Mouse (Mus musculus): ENCODE results near the gene Polr1c.

Gene Polr1c

DNA sequence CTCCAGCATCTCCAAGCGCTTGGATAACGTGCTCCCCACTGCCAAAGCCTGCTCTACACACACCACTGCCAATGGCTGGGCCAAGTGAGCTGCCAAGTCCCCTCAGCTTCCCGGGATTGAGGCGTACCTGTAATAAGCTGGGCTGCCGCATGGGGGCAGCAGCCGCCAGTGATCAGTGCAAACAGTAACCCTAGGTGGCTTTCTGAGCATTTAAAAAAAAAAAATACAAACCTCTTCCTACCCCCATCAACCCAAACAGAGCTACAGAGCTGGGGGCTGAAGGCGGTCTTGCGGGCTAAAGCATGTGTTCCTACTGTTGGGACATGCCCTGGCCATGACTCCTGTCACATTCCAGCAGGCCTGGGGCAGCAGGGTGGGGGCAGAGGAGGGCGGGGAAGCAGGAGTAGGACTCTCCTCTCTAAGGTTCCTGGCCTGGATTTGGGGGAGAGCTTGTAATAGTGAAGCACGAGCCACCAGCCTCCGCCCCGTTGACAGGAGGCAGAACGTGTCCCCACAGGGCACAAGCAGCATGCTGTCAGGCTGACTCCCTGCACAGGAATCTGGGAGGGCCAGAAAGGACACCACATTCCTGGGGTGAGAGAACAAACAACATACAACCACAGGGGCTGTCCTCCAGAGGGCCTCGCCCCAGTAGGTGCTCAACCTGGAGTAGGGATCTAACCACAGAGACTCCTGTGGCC is 18.2 kb upstream of the Polr1c start:
- DNase-seq (ENCODE audit: low read depth in 1 of 2, low spot score in 2 of 2), result peak; percentile 31 to 59

DNA sequence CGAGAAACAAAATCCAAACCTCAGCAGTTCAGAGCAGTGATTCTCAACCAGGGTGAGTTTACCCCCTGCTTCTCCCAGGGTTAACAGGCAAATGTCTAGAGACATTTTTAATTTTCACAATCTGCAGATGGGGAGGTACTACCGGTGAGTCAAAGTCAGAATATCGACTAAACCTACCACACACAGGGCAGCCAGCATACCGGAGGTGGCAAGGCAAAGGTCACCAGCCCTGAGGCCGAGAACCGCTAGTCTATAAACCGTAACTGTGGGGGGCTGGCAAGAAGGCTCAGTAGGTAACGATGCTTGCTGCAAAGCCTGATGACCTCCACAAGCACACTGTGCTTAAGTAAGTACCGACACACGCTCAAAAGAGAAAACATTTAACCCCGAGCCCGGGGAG is 17.6 kb upstream of the Polr1c start:
- no peak for DNase-seq (ENCODE audit: low read depth in 1 of 2, low spot score in 2 of 2)

DNA sequence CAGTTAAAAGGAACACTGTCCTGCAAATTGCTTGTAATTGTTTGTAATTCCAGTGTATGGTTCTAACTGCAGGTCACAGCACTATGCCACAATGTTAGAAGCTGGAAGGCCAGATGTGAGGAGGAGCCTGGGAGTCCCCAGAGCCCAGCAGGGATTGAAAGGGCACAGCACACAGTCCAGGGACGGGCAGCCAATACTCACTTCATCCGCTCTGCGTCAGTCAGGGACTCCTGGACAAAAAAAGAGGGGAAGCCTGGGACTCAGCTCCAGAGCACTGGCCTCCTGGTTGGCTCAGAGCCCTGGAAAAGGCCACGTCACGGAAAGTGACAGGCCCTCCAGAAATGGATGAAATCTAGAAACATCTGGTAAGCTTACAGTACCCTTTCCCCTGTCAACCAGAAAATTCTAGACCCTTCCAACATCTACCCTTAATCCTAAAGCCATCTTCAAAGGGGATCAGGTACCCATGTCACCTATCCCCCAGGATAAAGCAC is 14.4 kb upstream of the Polr1c start:
- DNase-seq (ENCODE audit: low read depth in 1 of 2, low spot score in 2 of 2), result no peak

GRCm38 (mm10) chr17:46259675-46260074 is 11.8 kb upstream of the Polr1c start:
- no peak for DNase-seq (ENCODE audit: low read depth in 1 of 2, low spot score in 2 of 2)

DNA sequence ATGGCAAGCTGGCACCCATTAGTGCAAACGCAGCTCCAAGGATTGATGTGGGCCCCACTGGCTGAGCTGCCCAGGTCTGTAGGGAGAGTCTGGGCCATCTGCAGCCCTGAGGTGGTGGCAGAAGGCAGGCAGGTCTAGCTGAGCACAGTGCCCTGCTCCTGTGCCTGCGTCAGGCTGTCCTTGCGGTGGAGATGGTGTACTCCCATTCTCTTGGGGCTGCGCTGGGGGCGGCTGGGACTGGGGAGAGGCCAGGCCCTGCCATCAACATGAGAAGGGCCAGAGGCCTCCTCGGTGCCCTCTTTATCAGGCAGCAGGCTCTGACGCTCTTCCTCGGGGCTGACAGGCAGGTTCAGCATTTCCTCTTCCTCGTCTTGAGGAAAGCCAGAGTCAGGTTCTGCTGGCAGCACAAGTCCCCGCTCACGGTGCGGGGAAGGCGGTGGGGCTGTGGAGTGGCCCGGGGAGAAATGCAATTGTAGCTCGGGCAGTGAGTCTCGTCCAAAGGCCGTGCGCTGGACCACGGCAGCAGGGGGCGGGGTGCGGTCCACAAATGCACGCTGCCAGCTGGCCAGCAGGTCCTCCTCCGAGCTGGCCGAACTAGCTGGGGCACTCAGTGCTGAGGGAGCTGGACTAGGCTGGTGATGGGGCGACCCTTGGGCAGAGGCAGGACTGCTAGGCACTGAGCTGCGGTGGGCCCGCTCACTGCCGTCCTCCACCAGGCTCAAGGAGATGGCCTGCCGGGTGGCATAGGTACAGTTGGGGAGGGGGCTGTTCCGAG is 10.6 kb upstream of the Polr1c start:
- no peak for DNase-seq (ENCODE audit: low read depth in 1 of 2, low spot score in 2 of 2)

DNA sequence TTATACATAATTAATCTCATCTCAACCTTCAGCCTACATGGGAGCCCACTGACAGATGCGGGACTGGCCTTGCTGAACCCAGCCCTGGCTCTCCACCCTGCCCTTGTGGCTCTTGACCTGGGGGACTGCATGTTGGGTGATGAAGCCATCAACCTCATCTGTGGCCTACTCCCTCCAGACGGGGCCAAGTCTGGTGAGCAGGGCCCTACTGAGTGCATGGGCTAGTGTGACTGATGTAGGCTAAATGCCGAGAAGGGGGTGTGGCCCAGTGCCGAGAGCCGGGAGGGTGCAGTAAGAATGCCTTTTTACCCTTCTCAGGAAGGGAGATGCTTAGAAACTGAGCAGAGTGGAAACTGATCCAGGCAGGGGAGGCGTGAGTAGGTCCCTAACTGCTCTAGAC is 7.3 kb upstream of the Polr1c start:
- DNase-seq (ENCODE audit: low read depth in 1 of 2, low spot score in 2 of 2), result no peak

DNA sequence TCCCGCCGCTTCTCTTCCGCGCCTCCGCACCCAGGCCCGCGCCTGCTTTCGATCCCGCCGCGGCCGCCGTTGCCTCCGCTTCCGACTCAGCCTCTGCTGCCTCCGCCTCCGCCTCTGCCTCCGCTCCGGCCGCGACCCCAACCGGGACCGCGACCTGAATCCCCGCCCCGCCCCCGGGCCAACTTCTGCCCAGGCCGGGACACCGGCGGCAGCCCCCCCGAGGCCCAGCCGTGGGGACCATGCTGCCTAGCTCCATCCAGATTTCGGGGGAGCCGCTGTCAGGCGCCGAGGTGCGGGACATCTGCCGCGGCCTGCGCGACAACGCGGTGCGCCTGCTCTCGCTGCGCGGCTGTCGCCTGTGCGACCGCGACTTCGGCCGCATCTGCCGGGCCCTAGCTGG is 6.3 kb upstream of the Polr1c start:
- no peak for DNase-seq (ENCODE audit: low read depth in 1 of 2, low spot score in 2 of 2)

DNA sequence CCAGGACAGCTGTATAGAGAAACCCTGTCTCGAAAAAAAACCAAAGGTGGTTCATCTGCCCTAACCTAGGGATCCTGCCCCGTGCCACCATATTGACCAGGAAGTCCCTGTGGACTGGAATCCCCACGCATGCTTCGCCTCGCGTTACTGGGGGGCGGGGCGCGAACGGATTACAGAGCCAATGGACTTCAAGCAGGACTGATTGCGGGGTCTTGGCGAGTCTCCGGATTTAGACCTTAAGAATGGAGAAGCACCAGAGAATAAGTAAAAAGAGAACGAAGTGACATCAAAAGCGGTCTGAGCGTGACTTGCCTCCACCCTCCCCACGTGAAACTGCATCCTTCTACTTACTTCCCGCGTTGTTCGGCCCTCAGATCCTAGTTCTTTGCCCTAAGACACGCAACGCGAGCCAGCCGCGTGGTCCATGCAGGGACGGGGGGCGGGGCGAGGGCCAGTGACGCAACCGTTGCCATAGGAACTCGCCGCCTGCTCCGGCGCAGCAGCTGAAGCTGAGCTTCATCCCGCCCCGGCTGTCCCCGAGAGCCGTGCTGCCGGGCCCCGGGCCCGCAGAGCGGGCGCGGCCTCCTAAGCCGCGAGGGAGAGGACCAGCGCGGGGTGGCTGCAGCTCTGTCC is 5.7 kb upstream of the Polr1c start, which contains the start of gene Lrrc73:
Gene Lrrc73, plus strand, starts transcription at position 80 of the 633 bp plus-strand sequence.
- peak; percentile 80 to 90 for DNase-seq (ENCODE audit: low read depth in 1 of 2, low spot score in 2 of 2)

- no peak for DNase-seq (ENCODE audit: low read depth in 1 of 2, low spot score in 2 of 2)
Measured at GRCm38 (mm10) chr17:46252571-46253451, 5.0 kb upstream of the Polr1c start.

- no peak for DNase-seq (ENCODE audit: low read depth in 1 of 2, low spot score in 2 of 2)
Measured at GRCm38 (mm10) chr17:46251174-46251573, 3.3 kb upstream of the Polr1c start.

GRCm38 (mm10) chr17:46248189-46248522 is 302 bp upstream of the Polr1c start:
- DNase-seq (ENCODE audit: low read depth in 1 of 2, low spot score in 2 of 2), result no peak

DNA sequence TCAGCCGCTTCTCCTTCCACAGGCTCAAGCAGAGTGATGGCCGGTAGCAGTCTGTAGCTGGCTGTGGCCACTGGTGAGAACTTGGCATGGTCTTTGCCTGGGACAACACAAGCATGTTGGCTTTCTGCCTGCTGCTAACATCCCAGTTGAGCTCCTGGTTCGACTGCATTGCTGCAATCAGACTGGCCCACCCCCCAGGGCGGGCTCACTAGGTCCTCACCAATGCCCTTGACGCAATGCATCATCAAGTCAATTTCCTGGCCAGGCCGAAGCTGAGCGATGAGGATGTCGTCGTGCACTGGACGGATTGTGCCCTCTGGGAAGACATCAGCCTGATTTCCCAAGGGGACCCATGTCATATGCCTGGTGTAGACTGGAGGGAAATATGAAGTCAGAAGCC is 3.3 kb downstream of the Polr1c start:
- no peak for DNase-seq (ENCODE audit: low read depth in 1 of 2, low spot score in 2 of 2)

- no peak for DNase-seq (ENCODE audit: low read depth in 1 of 2, low spot score in 2 of 2)
Measured at GRCm38 (mm10) chr17:46243624-46244023, 4.2 kb downstream of the Polr1c start.

DNA sequence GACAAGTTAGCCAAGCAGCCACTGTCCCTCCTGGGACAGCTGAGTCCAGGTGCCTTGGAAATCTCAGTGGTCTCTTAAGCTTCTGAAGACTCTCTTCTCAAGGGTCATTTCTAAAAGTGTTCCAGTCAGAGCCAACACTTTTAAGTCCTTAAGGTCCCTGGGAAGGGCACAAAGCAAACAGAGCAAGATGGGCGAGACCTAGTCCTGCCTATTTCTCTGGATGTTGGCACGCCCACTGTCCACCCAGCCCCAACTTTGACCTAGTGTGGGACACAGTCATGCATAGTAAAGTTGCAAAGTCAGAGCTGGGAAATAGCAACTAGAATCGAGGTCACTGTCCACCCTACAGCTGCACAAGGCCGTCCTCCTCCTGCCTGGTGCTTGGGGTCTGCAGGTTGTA is 4.9 kb downstream of the Polr1c start:
- DNase-seq (ENCODE audit: low read depth in 1 of 2, low spot score in 2 of 2), result no peak

- no peak for DNase-seq (ENCODE audit: low read depth in 1 of 2, low spot score in 2 of 2)
Measured at GRCm38 (mm10) chr17:46242274-46242673, 5.6 kb downstream of the Polr1c start.

DNA sequence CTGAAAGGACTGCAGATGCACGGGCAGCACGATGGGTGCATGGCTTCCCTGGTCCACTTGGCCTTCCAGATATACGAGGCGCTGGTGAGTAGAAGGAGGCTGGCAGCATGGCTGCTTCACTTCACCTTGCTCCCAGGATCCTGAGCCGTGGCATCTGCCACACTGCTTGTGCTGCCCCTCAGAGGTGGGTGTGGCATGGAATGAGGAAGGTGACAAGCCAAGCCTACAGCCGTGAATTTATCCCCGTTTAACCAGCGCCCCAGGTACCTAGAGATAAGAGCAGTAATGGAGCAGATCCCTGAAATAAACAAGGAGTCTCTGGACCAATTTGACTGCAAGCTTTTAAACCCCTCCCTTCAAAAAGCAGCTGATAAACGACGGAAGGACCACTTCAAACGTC is 6.4 kb downstream of the Polr1c start:
- DNase-seq (ENCODE audit: low read depth in 1 of 2, low spot score in 2 of 2), result no peak

DNA sequence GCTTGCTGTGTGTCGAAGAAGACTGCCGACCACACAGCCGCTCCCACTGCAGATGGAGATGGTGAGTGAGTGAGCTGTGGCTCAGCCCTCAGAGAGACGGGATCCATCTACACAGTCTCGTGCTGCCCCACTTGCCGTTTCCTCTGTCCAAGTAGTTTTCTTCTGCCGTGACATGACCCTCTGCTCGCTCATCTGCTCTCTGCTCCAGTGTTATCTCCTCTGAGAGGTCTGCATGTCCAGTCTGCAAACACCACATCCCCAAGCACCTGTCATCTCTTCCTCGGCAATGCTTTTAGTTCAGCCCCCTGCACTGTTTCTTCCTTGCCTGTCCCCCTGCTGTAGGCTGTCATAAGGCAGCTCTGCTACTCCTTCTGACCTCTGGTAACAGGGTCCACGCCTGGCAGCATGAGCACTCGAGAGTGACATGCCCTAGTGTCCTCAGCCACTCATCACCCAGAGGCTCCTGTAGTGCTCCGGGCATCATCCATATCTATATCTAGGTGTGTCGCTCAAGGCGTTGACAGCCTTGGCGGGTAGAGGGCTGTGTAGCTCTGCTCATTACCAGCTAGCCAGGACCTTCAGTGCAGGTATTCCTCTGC is 8.2 kb downstream of the Polr1c start:
- DNase-seq (ENCODE audit: low read depth in 1 of 2, low spot score in 2 of 2), result no peak

DNA sequence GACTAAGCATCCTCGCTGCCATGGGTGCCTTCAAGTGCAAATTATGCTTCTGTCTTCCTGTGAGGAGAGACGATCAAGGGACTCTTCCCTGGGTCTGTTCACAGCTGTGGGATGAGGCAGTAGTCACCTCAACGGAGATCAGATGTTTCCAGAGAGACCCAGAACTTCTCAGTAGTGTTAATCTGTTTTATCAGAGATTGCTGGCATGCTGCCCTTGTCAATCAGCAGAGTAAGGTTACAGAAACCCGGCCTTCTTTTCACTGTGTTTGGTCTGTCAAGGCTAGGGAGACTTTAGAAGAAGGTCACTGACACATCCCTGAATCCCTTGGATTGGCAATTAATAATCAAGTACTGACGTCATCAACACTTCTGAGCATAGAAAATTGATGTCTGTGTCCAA is 10.4 kb downstream of the Polr1c start:
- DNase-seq (ENCODE audit: low read depth in 1 of 2, low spot score in 2 of 2), result no peak

GRCm38 (mm10) chr17:46237079-46237478 is 10.8 kb downstream of the Polr1c start:
- DNase-seq (ENCODE audit: low read depth in 1 of 2, low spot score in 2 of 2), result no peak

- no peak for DNase-seq (ENCODE audit: low read depth in 1 of 2, low spot score in 2 of 2)
Measured at GRCm38 (mm10) chr17:46236067-46236466, 11.8 kb downstream of the Polr1c start.

- no peak for DNase-seq (ENCODE audit: low read depth in 1 of 2, low spot score in 2 of 2)
Measured at GRCm38 (mm10) chr17:46227576-46227975, 20.3 kb downstream of the Polr1c start.
